Mouse (Mus musculus) liver, embryonic 14.5 days (tissue): ENCODE measurements around the gene Scaf8.

Experiments
- CTCF ChIP-seq: IDR thresholded peaks from 2 replicates; pipeline ENCODE4 v1.5.1; 2016; ENCODE audit warnings: antibody characterized with exemption, low read depth, control low read depth
- EP300 ChIP-seq: IDR thresholded peaks from 2 replicates; pipeline ENCODE4 v1.6.1; 2016; ENCODE audit warnings: antibody characterized with exemption, low read depth

DNA sequence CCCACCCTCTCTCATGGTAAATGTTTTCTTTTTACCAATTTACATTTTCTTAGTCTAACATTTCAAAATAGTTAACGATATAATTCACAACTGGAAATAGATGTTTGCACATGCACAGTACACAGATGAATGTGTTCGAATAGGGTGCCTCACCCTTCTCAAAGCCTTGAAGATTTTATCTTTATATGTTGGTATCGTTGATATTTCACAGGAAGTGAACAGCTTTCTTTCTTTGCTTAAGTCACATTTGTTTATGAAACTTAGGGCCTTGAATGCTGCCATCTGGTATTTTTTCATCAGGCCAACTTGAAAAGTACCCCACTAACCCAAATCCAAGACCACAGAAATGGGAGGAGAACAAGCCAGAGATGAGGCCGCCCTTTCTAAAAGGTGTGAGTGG, 94.8 kb downstream of the Scaf8 start:
- no peak for TF ChIP-seq CTCF
- no peak for TF ChIP-seq EP300
